Mouse (Mus musculus): ENCODE data around the gene Agrn. TPM values are rescaled to one million over a fixed set of nuclear protein-coding genes. Genes with fewer than 3 reads are reported as not detected.

Gene Agrn
- polyA plus RNA-seq, 1 experiment from 2014 or later = 100 TPM

DNA sequence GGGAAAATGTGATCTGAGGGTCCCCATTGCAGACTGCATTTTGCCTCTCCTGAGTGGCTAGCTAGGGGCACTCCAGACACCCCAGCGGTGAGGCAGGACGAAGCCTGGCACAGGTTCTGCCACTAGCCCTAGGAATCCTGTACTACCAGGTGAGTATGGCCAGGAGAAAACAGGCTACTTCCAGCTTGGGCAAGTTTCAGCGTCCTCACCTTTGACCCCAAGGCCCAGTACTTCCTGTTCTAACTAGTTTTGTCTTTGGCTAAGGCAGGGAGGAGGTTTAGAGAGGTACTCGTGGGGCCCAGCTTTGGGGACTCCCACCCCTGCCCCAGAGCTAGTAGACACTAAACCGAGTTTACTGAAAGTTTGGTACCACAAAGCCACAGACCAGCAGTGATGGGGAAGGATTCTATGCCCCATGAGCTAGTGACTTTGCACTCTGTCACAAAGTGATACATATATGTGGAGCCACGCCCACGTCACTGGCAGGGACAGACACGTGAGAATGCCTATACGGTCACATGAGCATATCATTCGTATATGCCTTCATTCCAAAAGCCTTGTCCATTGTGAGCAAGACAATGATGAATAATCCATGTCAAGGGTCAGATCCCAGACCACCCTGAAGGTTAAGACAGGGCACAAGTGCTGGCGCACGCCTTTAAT lies 63.2 kb downstream of the Agrn start:
- no peaks in the 10 kb centered on the region for H3K4me1 ChIP-seq
- no peak overlapping the region for H3K27ac ChIP-seq (replicated peaks)
- H3K4me2 ChIP-seq = no peak overlapping the region
- 83% methylated on average over 12 of the region's 12 CpGs for WGBS
- no peak overlapping the region for H3K4me3 ChIP-seq (replicated peaks)
- no peaks in the 10 kb centered on the region for H3K36me3 ChIP-seq
- ATAC-seq (ENCODE audit: low FRiP score) = no peak
- no peaks in the 10 kb centered on the region for H3K27me3 ChIP-seq (replicated peaks)
- no peaks in the 10 kb centered on the region for H3K9me3 ChIP-seq (replicated peaks)
- H3K9ac ChIP-seq (replicated peaks) = no peak overlapping the region

DNA sequence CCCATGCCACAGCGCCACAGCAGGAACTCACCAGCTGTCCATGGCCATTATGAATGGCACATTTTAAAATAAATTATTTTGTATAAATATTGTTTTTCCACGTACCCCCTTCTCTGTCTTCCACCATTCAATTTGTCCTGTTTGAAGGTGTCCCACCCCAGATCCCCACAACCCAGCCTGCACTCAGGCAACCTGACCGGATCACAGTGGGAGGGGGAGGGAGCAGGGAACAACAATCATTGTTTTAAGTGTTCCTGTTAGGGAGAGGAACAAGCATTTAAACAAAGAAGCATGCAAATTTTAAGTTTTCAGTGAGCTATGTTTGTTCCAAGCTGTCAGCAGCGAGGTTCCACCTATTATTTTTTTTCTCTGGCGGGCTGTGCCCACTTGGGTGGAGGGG lies 64.0 kb downstream of the Agrn start:
- H3K9me3 ChIP-seq (replicated peaks) = no peaks in the 10 kb centered on the region
- H3K9ac ChIP-seq (replicated peaks) = no peak overlapping the region
- 63% methylated on average over 5 of the region's 5 CpGs for WGBS
- H3K36me3 ChIP-seq = no peaks in the 10 kb centered on the region
- no peak for ATAC-seq (ENCODE audit: low FRiP score)
- no peaks in the 10 kb centered on the region for H3K27me3 ChIP-seq (replicated peaks)
- H3K4me3 ChIP-seq (replicated peaks) = no peak overlapping the region
- no peak overlapping the region for H3K27ac ChIP-seq (replicated peaks)
- H3K4me1 ChIP-seq = no peaks in the 10 kb centered on the region
- no peak overlapping the region for H3K4me2 ChIP-seq

DNA sequence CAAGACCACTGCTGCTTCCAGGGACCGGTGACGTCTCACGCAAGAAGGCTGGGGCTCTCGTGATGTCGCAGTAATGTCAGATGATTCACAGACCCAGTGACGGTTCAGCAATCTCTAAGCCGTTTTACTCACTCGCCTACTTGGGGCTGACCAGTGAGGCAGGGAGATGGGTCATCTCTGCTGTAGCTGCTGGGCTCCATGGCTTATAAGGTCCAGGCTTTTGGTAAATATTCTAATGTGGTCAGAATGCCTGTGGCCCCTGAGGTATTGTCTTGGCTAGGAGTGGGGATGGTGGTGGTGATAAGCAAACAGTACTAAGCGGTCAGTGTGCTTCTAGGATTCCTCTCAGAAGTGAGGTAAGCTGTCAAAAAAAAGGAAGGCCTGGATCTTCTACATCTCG lies 66.3 kb downstream of the Agrn start:
- no peak for ATAC-seq (ENCODE audit: low FRiP score)
- H3K9ac ChIP-seq (replicated peaks) = no peak overlapping the region
- H3K36me3 ChIP-seq = peaks cover 9% of the 10 kb centered on the region
- H3K27ac ChIP-seq (replicated peaks) = no peak overlapping the region
- 90% methylated on average over 10 of the region's 10 CpGs for WGBS
- H3K9me3 ChIP-seq (replicated peaks) = no peaks in the 10 kb centered on the region
- H3K27me3 ChIP-seq (replicated peaks) = no peaks in the 10 kb centered on the region
- H3K4me1 ChIP-seq = no peaks in the 10 kb centered on the region
- no peak overlapping the region for H3K4me2 ChIP-seq
- H3K4me3 ChIP-seq (replicated peaks) = no peak overlapping the region

DNA sequence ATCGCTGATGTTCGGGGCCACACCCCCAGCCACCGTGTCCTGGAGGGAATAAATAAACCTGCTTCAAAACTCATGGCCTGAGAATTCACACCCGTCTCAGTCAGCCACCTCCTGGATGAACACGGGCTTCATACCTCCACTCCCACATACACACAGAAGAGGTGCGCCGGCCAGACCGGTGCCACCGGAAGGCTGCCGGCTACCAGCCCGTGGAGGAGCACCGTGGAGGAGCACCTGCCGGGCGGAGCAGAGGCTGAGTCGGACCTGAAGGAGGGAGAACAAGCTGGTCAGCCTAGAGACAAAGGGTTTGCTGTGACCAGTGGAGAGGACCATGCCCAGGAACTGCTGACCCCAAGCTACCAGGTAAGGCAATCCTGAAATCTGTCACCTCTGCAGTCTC lies 66.9 kb downstream of the Agrn start, which contains the start of gene Rnf223:
Rnf223 (plus strand) TSS at position 78 of the 400 bp plus-strand sequence.
- H3K36me3 ChIP-seq = peaks cover 14% of the 10 kb centered on the region
- H3K4me1 ChIP-seq = no peaks in the 10 kb centered on the region
- H3K27me3 ChIP-seq (replicated peaks) = no peaks in the 10 kb centered on the region
- no peak within 1 kb of the TSS for H3K9ac ChIP-seq (replicated peaks)
- ATAC-seq (ENCODE audit: low FRiP score) = no peak
- H3K4me3 ChIP-seq (replicated peaks) = no peak within 1 kb of the TSS
- WGBS = 83% methylated on average over 15 of the region's 15 CpGs
- H3K4me2 ChIP-seq = no peak within 1 kb of the TSS
- no peak within 1 kb of the TSS for H3K27ac ChIP-seq (replicated peaks)
- no peaks in the 10 kb centered on the region for H3K9me3 ChIP-seq (replicated peaks)

DNA sequence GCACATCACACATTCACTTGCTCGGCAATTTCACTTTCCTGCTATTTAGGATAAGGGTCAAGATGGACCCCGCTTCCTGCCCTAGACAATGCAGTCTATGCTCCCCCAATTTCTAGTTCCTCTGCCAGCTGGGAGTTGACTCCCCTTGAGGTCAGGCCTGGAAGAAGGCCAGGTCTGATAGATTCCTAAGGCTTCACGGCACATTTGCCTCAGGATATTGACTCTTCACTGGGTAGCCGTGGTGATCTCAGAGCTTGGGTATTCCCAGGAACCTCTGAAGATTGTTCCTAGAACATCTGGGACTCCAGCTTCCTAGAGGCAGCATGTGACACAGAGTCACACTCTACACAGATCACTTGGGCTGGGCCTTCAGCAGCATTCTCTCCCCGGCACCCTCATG lies 68.5 kb downstream of the Agrn start:
- no peak for ATAC-seq (ENCODE audit: low FRiP score)
- Histone ChIP-seq H3K4me2 (no peak overlapping the region), H3K4me3 (replicated peaks) (no peak overlapping the region), H3K27me3 (replicated peaks) (no peaks in the 10 kb centered on the region), H3K9ac (replicated peaks) (no peak overlapping the region), H3K27ac (replicated peaks) (no peak overlapping the region), H3K36me3 (peaks cover 31% of the 10 kb centered on the region), H3K9me3 (replicated peaks) (no peaks in the 10 kb centered on the region), H3K4me1 (no peaks in the 10 kb centered on the region)
- 88% methylated on average over 5 of the region's 5 CpGs for WGBS

- WGBS = 89% methylated on average over 7 of the region's 7 CpGs
- H3K4me1 ChIP-seq = no peaks in the 10 kb centered on the region
- H3K9me3 ChIP-seq (replicated peaks) = no peaks in the 10 kb centered on the region
- H3K9ac ChIP-seq (replicated peaks) = no peak overlapping the region
- no peak overlapping the region for H3K4me3 ChIP-seq (replicated peaks)
- no peak for ATAC-seq (ENCODE audit: low FRiP score)
- H3K27ac ChIP-seq (replicated peaks) = no peak overlapping the region
- no peak overlapping the region for H3K4me2 ChIP-seq
- no peaks in the 10 kb centered on the region for H3K27me3 ChIP-seq (replicated peaks)
- peaks cover 50% of the 10 kb centered on the region for H3K36me3 ChIP-seq
Observed at GRCm38 (mm10) chr4:156126841-156127240, 70.4 kb downstream of the Agrn start.

DNA sequence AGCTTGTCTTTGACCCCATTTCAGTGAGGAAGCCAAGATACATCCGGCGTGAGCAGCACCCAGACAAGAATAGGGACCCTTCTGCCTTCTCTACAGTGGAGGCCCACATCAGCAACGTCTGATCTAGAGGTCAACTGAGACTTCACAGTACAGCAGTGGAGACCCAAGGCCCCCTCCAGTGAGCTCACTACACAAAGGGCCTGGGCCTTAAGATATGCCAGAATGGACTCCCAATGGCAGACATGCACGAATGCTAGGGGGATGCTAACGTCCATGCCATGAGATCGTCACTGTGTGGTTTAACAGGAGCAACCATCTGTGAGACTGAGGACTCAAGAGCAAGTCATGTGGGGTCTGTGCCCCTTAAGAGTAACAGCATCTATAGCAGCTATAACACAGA lies 71.9 kb downstream of the Agrn start:
- Histone ChIP-seq H3K4me2 (no peak overlapping the region), H3K27me3 (replicated peaks) (no peaks in the 10 kb centered on the region), H3K9me3 (replicated peaks) (no peaks in the 10 kb centered on the region), H3K36me3 (peaks cover 64% of the 10 kb centered on the region), H3K4me1 (no peaks in the 10 kb centered on the region), H3K9ac (replicated peaks) (no peak overlapping the region), H3K27ac (replicated peaks) (no peak overlapping the region), H3K4me3 (replicated peaks) (no peak overlapping the region)
- no peak for ATAC-seq (ENCODE audit: low FRiP score)
- 95% methylated on average over 6 of the region's 6 CpGs for WGBS

DNA sequence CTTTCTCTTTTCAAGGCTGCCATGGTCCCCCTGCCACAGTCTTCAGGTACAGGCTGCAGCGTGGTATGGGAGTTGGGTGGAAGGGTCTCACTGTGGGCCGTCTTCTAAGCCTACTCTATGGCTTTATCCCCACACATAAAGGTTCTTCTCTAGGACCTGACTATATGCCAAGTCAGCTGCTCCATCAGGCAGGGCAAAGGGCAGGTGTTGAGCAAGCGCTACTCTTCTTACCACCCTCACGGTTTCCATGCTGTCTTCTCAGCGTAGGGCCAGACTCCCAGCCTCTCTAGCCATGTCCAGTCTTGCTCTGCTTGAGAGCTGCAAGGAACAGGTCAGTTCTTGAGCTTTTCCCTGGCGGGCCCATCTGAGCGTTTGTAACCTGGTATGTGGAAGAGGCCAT lies 73.2 kb downstream of the Agrn start:
- H3K27me3 ChIP-seq (replicated peaks) = no peaks in the 10 kb centered on the region

More for the DNA sequence above, 73.2 kb downstream of the Agrn start:
- no peaks in the 10 kb centered on the region for H3K9me3 ChIP-seq (replicated peaks)
- ATAC-seq (ENCODE audit: low FRiP score) = no peak
- H3K36me3 ChIP-seq = peaks cover 75% of the 10 kb centered on the region
- H3K27ac ChIP-seq (replicated peaks) = no peak overlapping the region
- no peaks in the 10 kb centered on the region for H3K4me1 ChIP-seq
- H3K4me3 ChIP-seq (replicated peaks) = no peak overlapping the region
- no peak overlapping the region for H3K4me2 ChIP-seq
- WGBS = 98% methylated on average over 7 of the region's 7 CpGs
- H3K9ac ChIP-seq (replicated peaks) = no peak overlapping the region

Small RNA genes lying within 50 kb of the gene (microRNA-seq; reads per million reads assigned to microRNA genes)
- 1.4 reads per million for gene Mir7658

Other genes starting within 250 kb of the Agrn start
- gene C1qtnf12, start 235.2 kb downstream of the Agrn start, polyA plus RNA-seq (2015; fragmentation: Nextera tagmentation; extraction: Ambion mirVana) = 15.3 and 17.2 TPM in 2 replicates
- 31.9 and 35.6 TPM in 2 replicates for gene B3galt6, start 204.8 kb downstream of the Agrn start, polyA plus RNA-seq (2015; fragmentation: Nextera tagmentation; extraction: Ambion mirVana)
- gene Sdf4, start 204.6 kb downstream of the Agrn start, polyA plus RNA-seq (2015; fragmentation: Nextera tagmentation; extraction: Ambion mirVana) = 118 and 137 TPM in 2 replicates
- gene Tnfrsf4, start 183.6 kb downstream of the Agrn start, polyA plus RNA-seq (2015; fragmentation: Nextera tagmentation; extraction: Ambion mirVana) = 0.19 and 0.89 TPM in 2 replicates
- gene Tnfrsf18, start 171.3 kb downstream of the Agrn start, polyA plus RNA-seq (2015; fragmentation: Nextera tagmentation; extraction: Ambion mirVana) = 1.8 and 3.3 TPM in 2 replicates
- 0.64 TPM in 1 of 2 replicates, not detected in the other for gene Ttll10, start 138.1 kb downstream of the Agrn start, polyA plus RNA-seq (2015; fragmentation: Nextera tagmentation; extraction: Ambion mirVana)
- 23.5 and 27.3 TPM in 2 replicates for gene 9430015G10Rik, start 87.5 kb downstream of the Agrn start, polyA plus RNA-seq (2015; fragmentation: Nextera tagmentation; extraction: Ambion mirVana)
- 0.37 and 0.43 TPM in 2 replicates for gene Rnf223, start 67.0 kb downstream of the Agrn start, polyA plus RNA-seq (2015; fragmentation: Nextera tagmentation; extraction: Ambion mirVana)
- 3.2 and 9.7 TPM in 2 replicates for gene Isg15, start 3.3 kb upstream of the Agrn start, polyA plus RNA-seq (2015; fragmentation: Nextera tagmentation; extraction: Ambion mirVana)
- gene AW011738, start 5.8 kb upstream of the Agrn start, polyA plus RNA-seq (2015; fragmentation: Nextera tagmentation; extraction: Ambion mirVana) = 4.2 and 6.2 TPM in 2 replicates
- 2.3 and 2.8 TPM in 2 replicates for gene Perm1, start 18.4 kb upstream of the Agrn start, polyA plus RNA-seq (2015; fragmentation: Nextera tagmentation; extraction: Ambion mirVana)
- 27.2 and 28.7 TPM in 2 replicates for gene Plekhn1, start 37.4 kb upstream of the Agrn start, polyA plus RNA-seq (2015; fragmentation: Nextera tagmentation; extraction: Ambion mirVana)
- 50.4 and 61.6 TPM in 2 replicates for gene Noc2l, start 38.5 kb upstream of the Agrn start, polyA plus RNA-seq (2015; fragmentation: Nextera tagmentation; extraction: Ambion mirVana)
- 1.7 TPM in 2 replicates for gene Samd11, start 58.2 kb upstream of the Agrn start, polyA plus RNA-seq (2015; fragmentation: Nextera tagmentation; extraction: Ambion mirVana)
- gene Vmn2r-ps159, start 133.6 kb upstream of the Agrn start, polyA plus RNA-seq (2015; fragmentation: Nextera tagmentation; extraction: Ambion mirVana) = not detected in 2 replicates

Data from neural tube, embryonic 15.5 days (tissue).